Mouse (Mus musculus) embryonic facial prominence, embryonic 12.5 days (tissue): ENCODE measurements around the gene Mepe. TPM values are rescaled to one million over a fixed set of nuclear protein-coding genes. Genes with fewer than 3 reads are reported as not detected.

Experiments used
- ATAC-seq: fragments of 200-750 bp; cut with Nextera tagmentation; 2 replicates; pipeline ENCODE4 v1.8.0; 2017; ENCODE audit not compliant: insufficient number of reproducible peaks, insufficient read depth, low FRiP score, low TSS enrichment
- H3K27ac ChIP-seq: fragments of 300-500 bp; sonication (generic); 2 replicates; pipeline ENCODE4 v1.5.1; 2016; ENCODE audit warnings: mild to moderate bottlenecking
- H3K27me3 ChIP-seq: fragments of 300-500 bp; sonication (generic); 2 replicates; pipeline ENCODE4 v1.6.1; 2016; ENCODE audit warnings: mild to moderate bottlenecking, moderate library complexity
- H3K36me3 ChIP-seq: fragments of 300-500 bp; sonication (generic); 2 replicates; pipeline ENCODE4 v1.6.1; 2016; ENCODE audit warnings: mild to moderate bottlenecking
- H3K4me1 ChIP-seq: fragments of 300-500 bp; sonication (generic); 2 replicates; pipeline ENCODE4 v1.6.1; 2016
- H3K4me2 ChIP-seq: fragments of 300-500 bp; sonication (generic); replicated peaks from 2 replicates; pipeline ENCODE4 v1.6.1; 2016; ENCODE audit warnings: mild to moderate bottlenecking, moderate library complexity
- H3K4me3 ChIP-seq: fragments of 300-500 bp; sonication (generic); 2 replicates; pipeline ENCODE4 v1.5.1; 2016; ENCODE audit warnings: mild to moderate bottlenecking
- H3K9ac ChIP-seq: fragments of 300-500 bp; sonication (generic); 2 replicates; pipeline ENCODE4 v1.6.1; 2016; ENCODE audit warnings: mild to moderate bottlenecking, moderate library complexity
- H3K9me3 ChIP-seq: fragments of 300-500 bp; sonication (generic); 2 replicates; pipeline ENCODE4 v1.6.1; 2016; ENCODE audit warnings: mild to moderate bottlenecking, moderate library complexity
- WGBS: fragments of 180-500 bp; shearing (Covaris S2); methylation state at CpG from one replicate; pipeline ENCODE4 v1.1.7; 2016; 5-methylcytosine and 5-hydroxymethylcytosine counted together
- microRNA-seq: library from miRNA; unstranded; fragments of <30 nt; microRNA quantifications from one replicate; pipeline ENCODE4, GENCODE M21; 2017
- polyA plus RNA-seq: library from polyadenylated mRNA; unstranded; fragments of >200 nt; fragmentation: Nextera tagmentation; extraction: Ambion mirVana; gene quantifications from 2 replicates; pipeline ENCODE4 v1.2.1, GENCODE M21; 2016

The Mepe gene
- polyA plus RNA-seq, 1 experiment from 2014 or later, result not detected

DNA sequence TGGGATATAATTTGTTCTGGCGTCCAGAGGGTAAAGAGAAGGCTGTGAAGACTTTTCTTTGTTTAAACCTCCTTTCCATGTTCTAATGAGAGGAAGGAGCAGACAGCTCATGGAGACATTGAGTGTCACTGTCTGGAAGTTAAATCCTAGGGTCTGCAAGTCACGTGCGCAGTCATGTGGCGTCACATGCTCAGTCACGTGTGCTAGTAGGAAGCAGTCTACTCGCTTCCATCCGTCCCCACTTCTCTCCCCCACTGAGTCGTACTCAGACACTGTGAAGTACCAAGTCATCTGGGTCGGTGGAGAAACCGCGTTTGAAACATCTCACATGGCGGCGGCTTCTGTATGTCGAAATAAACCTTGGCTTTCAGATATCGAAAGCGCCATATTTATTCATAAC, 60.4 kb downstream of the Mepe start:
- peaks cover 7% of the 10 kb centered on the region; the same call in 1 of the 2 replicates for H3K4me1 ChIP-seq
- no peaks in the 10 kb centered on the region for H3K9me3 ChIP-seq
- H3K9ac ChIP-seq, result no peak overlapping the region
- H3K27me3 ChIP-seq, result no peaks in the 10 kb centered on the region
- no peak overlapping the region for H3K4me2 ChIP-seq
- no peak overlapping the region for H3K27ac ChIP-seq
- ATAC-seq, result no peak
- no peak overlapping the region for H3K4me3 ChIP-seq
- 93% methylated on average over 16 of the region's 16 CpGs for WGBS
- no peaks in the 10 kb centered on the region for H3K36me3 ChIP-seq

DNA sequence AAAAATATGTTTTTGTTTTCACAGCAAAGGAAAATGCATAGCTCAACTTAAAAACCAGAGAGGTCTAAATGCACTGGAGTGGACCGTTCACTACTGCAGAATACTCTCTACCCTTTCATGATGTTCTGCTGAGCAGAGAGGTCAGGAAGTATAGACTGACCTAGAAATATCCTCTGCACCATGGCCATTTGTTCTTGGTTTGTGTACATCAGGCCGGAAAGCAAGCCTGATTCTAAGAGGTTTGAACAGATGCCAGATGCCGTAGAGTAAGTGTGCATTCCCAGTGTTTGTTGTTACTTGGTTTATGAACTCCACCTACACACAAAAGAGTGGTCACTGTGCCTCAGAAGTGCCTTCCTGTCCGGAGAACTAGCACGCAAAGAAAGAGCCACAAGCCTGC, 61.8 kb downstream of the Mepe start:
- Histone ChIP-seq H3K36me3 (no peaks in the 10 kb centered on the region), H3K27ac (no peak overlapping the region), H3K4me2 (no peak overlapping the region), H3K27me3 (no peaks in the 10 kb centered on the region), H3K4me3 (no peak overlapping the region), H3K4me1 (peaks cover 7% of the 10 kb centered on the region; the same call in 1 of the 2 replicates), H3K9ac (no peak overlapping the region), H3K9me3 (no peaks in the 10 kb centered on the region)
- ATAC-seq, result no peak
- WGBS, result 64% methylated on average over 5 of the region's 5 CpGs

Small RNAs within 50 kb of the gene (microRNA-seq; reads per million reads assigned to microRNA genes)
- gene Gm23616, result not detected

Other genes with a start within 250 kb of the Mepe start
- gene Gm17660, start 247.7 kb upstream of the Mepe start, polyA plus RNA-seq, result not detected in 2 replicates
- 50.1 and 50.9 TPM in 2 replicates for gene Sparcl1, start 211.6 kb upstream of the Mepe start, polyA plus RNA-seq
- gene Dspp, start 154.6 kb upstream of the Mepe start, polyA plus RNA-seq, result not detected in 2 replicates
- gene Dmp1, start 122.7 kb upstream of the Mepe start, polyA plus RNA-seq, result 0.33 and 0.43 TPM in 2 replicates
- gene Ibsp, start 26.2 kb upstream of the Mepe start, polyA plus RNA-seq, result 0.46 and 0.64 TPM in 2 replicates
- 11.5 and 12.1 TPM in 2 replicates for gene Spp1, start 109.8 kb downstream of the Mepe start, polyA plus RNA-seq
- gene Pkd2, start 134.1 kb downstream of the Mepe start, polyA plus RNA-seq, result 33.6 and 35.2 TPM in 2 replicates
- 17.9 and 18.1 TPM in 2 replicates for gene BC005561, start 183.0 kb downstream of the Mepe start, polyA plus RNA-seq